Mouse (Mus musculus) forebrain, embryonic 11.5 days (tissue): ENCODE data around the gene Tgfbr3l. TPM values are rescaled to one million over a fixed set of nuclear protein-coding genes. Genes with fewer than 3 reads are reported as not detected.

Experiments
- ATAC-seq: fragments of 200-750 bp; cut with Nextera tagmentation; replicated peaks from 2 replicates; pipeline ENCODE4 v1.8.0; 2017; ENCODE audit warnings: moderate TSS enrichment; ENCODE audit not compliant: low FRiP score
- DNase-seq: peaks from one replicate; pipeline ENCODE4 v3.0.0-alpha.2; 2017; ENCODE audit warnings: low spot score
- H3K27ac ChIP-seq: fragments of 300-500 bp; sonication (generic); 2 replicates; pipeline ENCODE4 v1.5.1; 2014; ENCODE audit warnings: low read depth, low read length
- H3K27me3 ChIP-seq: fragments of 300-500 bp; sonication (generic); 2 replicates; pipeline ENCODE4 v1.6.1; 2014; ENCODE audit warnings: mild to moderate bottlenecking, low read length, mixed read lengths; ENCODE audit not compliant: control insufficient read depth, insufficient read depth
- H3K36me3 ChIP-seq: fragments of 300-500 bp; sonication (generic); 2 replicates; pipeline ENCODE4 v1.6.1; 2014; ENCODE audit warnings: mild to moderate bottlenecking, low read length, moderate library complexity, mixed read lengths; ENCODE audit not compliant: control insufficient read depth, insufficient read depth
- H3K4me1 ChIP-seq: fragments of 300-500 bp; sonication (generic); replicated peaks from 2 replicates; pipeline ENCODE4 v1.6.1; 2014; ENCODE audit warnings: low read length, mixed read lengths; ENCODE audit not compliant: control insufficient read depth, insufficient read depth
- H3K4me2 ChIP-seq: fragments of 300-500 bp; sonication (generic); 2 replicates; pipeline ENCODE4 v1.6.1; 2014; ENCODE audit warnings: low read depth, mild to moderate bottlenecking, low read length, moderate library complexity, mixed read lengths; ENCODE audit not compliant: severe bottlenecking
- H3K4me3 ChIP-seq: fragments of 300-500 bp; sonication (generic); 2 replicates; pipeline ENCODE4 v1.5.1; 2014; ENCODE audit warnings: low read depth, low read length
- H3K9ac ChIP-seq: fragments of 300-500 bp; sonication (generic); 2 replicates; pipeline ENCODE4 v1.6.1; 2014; ENCODE audit warnings: low read length
- H3K9me3 ChIP-seq: fragments of 300-500 bp; sonication (generic); 2 replicates; pipeline ENCODE4 v1.6.1; 2016; ENCODE audit warnings: low read length, mixed read lengths; ENCODE audit not compliant: control insufficient read depth
- WGBS: fragments of 180-500 bp; shearing (Covaris S2); extraction: QIAGEN DNeasy Blood & Tissue Kit; methylation state at CpG from one replicate; pipeline ENCODE4 v1.1.7; 2014; 5-methylcytosine and 5-hydroxymethylcytosine counted together
- polyA plus RNA-seq: library from polyadenylated mRNA; unstranded; fragments of >200 nt; fragmentation: Nextera tagmentation; extraction: Ambion mirVana; gene quantifications from 2 replicates; pipeline ENCODE4 v1.2.1, GENCODE M21; 2014

The Tgfbr3l gene
- polyA plus RNA-seq, 1 experiment from 2014 or later: 4.0 TPM

- 4% methylated on average over 18 of the region's 18 CpGs for WGBS
- Histone ChIP-seq H3K9ac (peak overlapping the region; percentile 48), H3K4me2 (peak overlapping the region; percentile 61), H3K9me3 (no peaks in the 10 kb centered on the region), H3K4me3 (peak overlapping the region; percentile 31), H3K27me3 (no peaks in the 10 kb centered on the region), H3K36me3 (peaks cover 12% of the 10 kb centered on the region; the same call in 1 of the 2 replicates), H3K4me1 (peaks cover 15% of the 10 kb centered on the region), H3K27ac (no peak overlapping the region)
- DNase-seq (peak; percentile 77), ATAC-seq (peak; percentile 37)
Observed at GRCm38 (mm10) chr8:4213210-4214005, 34.6 kb upstream of the Tgfbr3l start.

GRCm38 (mm10) chr8:4214006-4214980 is 33.7 kb upstream of the Tgfbr3l start:
- Histone ChIP-seq H3K4me2 (peak overlapping the region; percentile 61), H3K9me3 (no peaks in the 10 kb centered on the region), H3K4me3 (peak overlapping the region; percentile 31), H3K36me3 (peaks cover 11% of the 10 kb centered on the region; the same call in 1 of the 2 replicates), H3K4me1 (peaks cover 15% of the 10 kb centered on the region), H3K27me3 (no peaks in the 10 kb centered on the region), H3K27ac (no peak overlapping the region), H3K9ac (peak overlapping the region; percentile 48; the same call in 1 of the 2 replicates)
- WGBS: 11% methylated on average over 33 of the region's 33 CpGs
- peak; percentile 23 for ATAC-seq
- peak; percentile 62 for DNase-seq

- peak overlapping the region; percentile 82; the same call in 1 of the 2 replicates for H3K27ac ChIP-seq
- H3K4me2 ChIP-seq: peak overlapping the region; percentile 53
- H3K9me3 ChIP-seq: no peaks in the 10 kb centered on the region
- H3K9ac ChIP-seq: peak overlapping the region; percentile 86
- H3K36me3 ChIP-seq: no peaks in the 10 kb centered on the region; the same call in 1 of the 2 replicates
- H3K4me3 ChIP-seq: peak overlapping the region; percentile 65
- no peaks in the 10 kb centered on the region for H3K27me3 ChIP-seq
- H3K4me1 ChIP-seq: peaks cover 15% of the 10 kb centered on the region
- ATAC-seq (0 out of 2 replicates have a peak, but pooled peaks have one; percentile 0), DNase-seq (no peak)
- WGBS: 4% methylated on average over 18 of the region's 18 CpGs
Observed at GRCm38 (mm10) chr8:4216296-4216695, 31.7 kb upstream of the Tgfbr3l start.

GRCm38 (mm10) chr8:4216791-4217621 is 31.0 kb upstream of the Tgfbr3l start, which contains the start of gene Prr36:
Gene Prr36, minus strand, starts transcription at chr8:4217459.
- Histone ChIP-seq H3K9me3 (no peaks in the 10 kb centered on the region), H3K27me3 (no peaks in the 10 kb centered on the region), H3K4me1 (peaks cover 15% of the 10 kb centered on the region), H3K4me2 (peak within 1 kb of the TSS; percentile 53), H3K27ac (peak within 1 kb of the TSS; percentile 82), H3K4me3 (peak within 1 kb of the TSS; percentile 65), H3K9ac (peak within 1 kb of the TSS; percentile 86), H3K36me3 (no peaks in the 10 kb centered on the region; the same call in 1 of the 2 replicates)
- ATAC-seq (peak; percentile 90), DNase-seq (peak; percentile 90)
- WGBS: under 1% methylated on average over 44 of the region's 44 CpGs

- WGBS: 88% methylated on average over 3 of the region's 3 CpGs
- ATAC-seq (no peak), DNase-seq (no peak)
- no peak overlapping the region for H3K4me3 ChIP-seq
- no peak overlapping the region for H3K27ac ChIP-seq
- peaks cover 2% of the 10 kb centered on the region; the same call in 1 of the 2 replicates for H3K4me1 ChIP-seq
- no peaks in the 10 kb centered on the region for H3K27me3 ChIP-seq
- H3K9ac ChIP-seq: no peak overlapping the region
- no peaks in the 10 kb centered on the region; the same call in 1 of the 2 replicates for H3K36me3 ChIP-seq
- H3K4me2 ChIP-seq: no peak overlapping the region
- no peaks in the 10 kb centered on the region for H3K9me3 ChIP-seq
Observed at GRCm38 (mm10) chr8:4219617-4220016, 28.4 kb upstream of the Tgfbr3l start.

GRCm38 (mm10) chr8:4222059-4222458 is 26.0 kb upstream of the Tgfbr3l start:
- ATAC-seq (no peak), DNase-seq (no peak)
- peaks cover 2% of the 10 kb centered on the region; the same call in 1 of the 2 replicates for H3K4me1 ChIP-seq
- no peak overlapping the region for H3K9ac ChIP-seq
- H3K9me3 ChIP-seq: no peaks in the 10 kb centered on the region
- H3K27me3 ChIP-seq: peaks cover 2% of the 10 kb centered on the region
- no peaks in the 10 kb centered on the region for H3K36me3 ChIP-seq
- no peak overlapping the region for H3K4me3 ChIP-seq
- H3K4me2 ChIP-seq: no peak overlapping the region
- H3K27ac ChIP-seq: no peak overlapping the region

- WGBS: 29% methylated on average over 4 of the region's 4 CpGs
- Histone ChIP-seq H3K4me2 (peak overlapping the region; percentile 43; the same call in 1 of the 2 replicates), H3K27me3 (peaks cover 7% of the 10 kb centered on the region), H3K4me1 (peaks cover 2% of the 10 kb centered on the region; the same call in 1 of the 2 replicates), H3K27ac (no peak overlapping the region), H3K36me3 (no peaks in the 10 kb centered on the region), H3K4me3 (peak overlapping the region; percentile 12; the same call in 1 of the 2 replicates), H3K9me3 (no peaks in the 10 kb centered on the region), H3K9ac (no peak overlapping the region)
- DNase-seq: no peak
- peak; percentile 21; the same call in 1 of the 2 replicates for ATAC-seq
Observed at GRCm38 (mm10) chr8:4226323-4226722, 21.7 kb upstream of the Tgfbr3l start.
